Mouse (Mus musculus) thymus, adult 2 months (tissue): ENCODE measurements around the gene Agbl4.

Source experiments
- CTCF ChIP-seq: fragments of 200-500 bp; IDR thresholded peaks from 2 replicates; pipeline ENCODE4 v1.5.1; 2012; ENCODE audit warnings: mild to moderate bottlenecking, control low read depth, low read length, moderate library complexity, borderline replicate concordance; ENCODE audit not compliant: control insufficient read depth, poor library complexity, insufficient read depth; ENCODE audit errors: extremely low read depth
- POLR2A ChIP-seq: fragments of 200-500 bp; IDR thresholded peaks from 2 replicates; pipeline ENCODE4 v1.6.1; 2012; ENCODE audit warnings: mild to moderate bottlenecking, low read length, control low read depth, moderate library complexity; ENCODE audit not compliant: control insufficient read depth, poor library complexity, insufficient read depth; ENCODE audit errors: extremely low read depth

- TF ChIP-seq CTCF (no peak), POLR2A (no peak)
Measured at GRCm38 (mm10) chr4:110549223-110549622, 151.8 kb downstream of the Agbl4 start.
